In genomic region chr12:76109646-76110405, GRCm38 (mm10) we compare ENCODE assay signal across 26 mouse cellular contexts.
DNase-seq lines count a peak whose midpoint lies in the region; ATAC-seq and TF ChIP-seq lines count a peak whose summit lies in the region.
"Had no signal": no experiment of that assay in that cellular context is flagged by ENCODE, and none has a peak within 500 bp of the region (broad histone marks: within the 10 kb centered on the region; RNA-seq: fewer than 3 reads in every experiment).

No protein-coding gene starts in this region.

- no peak for TF ChIP-seq CTCF in hindbrain, postnatal 0 days (IDR thresholded peaks at IDR 0.05; ENCODE audit: low read depth)

- H3K36me3 ChIP-seq in hindbrain, postnatal 0 days (ENCODE audit: insufficient read depth, low read length), result peaks cover 36% of the 10 kb centered on the region
- H3K36me3 ChIP-seq in hindbrain, embryonic 13.5 days, result peaks cover 61% of the 10 kb centered on the region
- peaks cover 27% of the 10 kb centered on the region for H3K36me3 ChIP-seq in heart, embryonic 11.5 days (ENCODE audit: control insufficient read depth, insufficient read depth, low read length)
- H3K36me3 ChIP-seq: G1E; liver, embryonic 15.5 days had no signal

- H3K4me2 ChIP-seq in hindbrain, postnatal 0 days (ENCODE audit: low read depth, low read length), result no peak overlapping the region
- no peak overlapping the region for H3K4me2 ChIP-seq in hindbrain, embryonic 13.5 days
- no peak overlapping the region for H3K4me2 ChIP-seq in heart, embryonic 11.5 days
- H3K4me2 ChIP-seq: embryonic facial prominence, embryonic 12.5 days; forebrain, embryonic 15.5 days; limb, embryonic 12.5 days; liver, embryonic 15.5 days; lung, embryonic 14.5 days had no signal

- WGBS in hindbrain, postnatal 0 days, result 81% methylated on average over 15 of the region's 15 CpGs
- WGBS in hindbrain, embryonic 13.5 days, result 93% methylated on average over 15 of the region's 15 CpGs
- 89% methylated on average over 15 of the region's 15 CpGs for WGBS in heart, embryonic 11.5 days (ENCODE audit: insufficient replicate concordance)

- no peaks in the 10 kb centered on the region for H3K9me3 ChIP-seq in hindbrain, postnatal 0 days (ENCODE audit: low read length)
- H3K9me3 ChIP-seq in hindbrain, embryonic 13.5 days, result no peaks in the 10 kb centered on the region
- H3K9me3 ChIP-seq in heart, embryonic 11.5 days (replicated peaks; ENCODE audit: control insufficient read depth, low read length), result no peaks in the 10 kb centered on the region
- H3K9me3 ChIP-seq: embryonic facial prominence, embryonic 12.5 days; forebrain, embryonic 10.5 days; forebrain, embryonic 15.5 days; G1E; limb, embryonic 12.5 days; liver, embryonic 15.5 days had no signal

- no peaks in the 10 kb centered on the region for H3K27me3 ChIP-seq in hindbrain, postnatal 0 days (ENCODE audit: insufficient read depth, low read length)
- no peaks in the 10 kb centered on the region for H3K27me3 ChIP-seq in hindbrain, embryonic 13.5 days
- no peaks in the 10 kb centered on the region for H3K27me3 ChIP-seq in heart, embryonic 11.5 days (ENCODE audit: control insufficient read depth, insufficient read depth, low read length)
- H3K27me3 ChIP-seq: embryonic facial prominence, embryonic 12.5 days; forebrain, embryonic 15.5 days; limb, embryonic 12.5 days; liver, embryonic 15.5 days had no signal

- no peaks in the 10 kb centered on the region for H3K4me1 ChIP-seq in hindbrain, postnatal 0 days (ENCODE audit: insufficient read depth, low read length)
- no peaks in the 10 kb centered on the region for H3K4me1 ChIP-seq in hindbrain, embryonic 13.5 days (replicated peaks)
- no peaks in the 10 kb centered on the region for H3K4me1 ChIP-seq in heart, embryonic 11.5 days (ENCODE audit: control insufficient read depth, insufficient read depth, low read length)
- H3K4me1 ChIP-seq: embryonic facial prominence, embryonic 12.5 days; forebrain, embryonic 10.5 days; forebrain, embryonic 15.5 days; limb, embryonic 12.5 days; liver, embryonic 15.5 days had no signal

- no peak overlapping the region for H3K9ac ChIP-seq in hindbrain, postnatal 0 days (replicated peaks; ENCODE audit: low read length)
- no peak overlapping the region for H3K9ac ChIP-seq in hindbrain, embryonic 13.5 days
- no peak overlapping the region for H3K9ac ChIP-seq in heart, embryonic 11.5 days (ENCODE audit: low read depth, low read length)
- H3K9ac ChIP-seq: embryonic facial prominence, embryonic 12.5 days; forebrain, embryonic 15.5 days; limb, embryonic 12.5 days; liver, embryonic 15.5 days; lung, embryonic 14.5 days had no signal

- H3K4me3 ChIP-seq in hindbrain, postnatal 0 days (ENCODE audit: low read length), result no peak overlapping the region
- no peak overlapping the region for H3K4me3 ChIP-seq in hindbrain, embryonic 13.5 days
- H3K4me3 ChIP-seq in heart, embryonic 11.5 days (ENCODE audit: low read depth, low read length), result no peak overlapping the region
- H3K4me3 ChIP-seq: embryonic facial prominence, embryonic 12.5 days; forebrain, embryonic 10.5 days; forebrain, embryonic 15.5 days; gastrocnemius, adult 2 months; limb, embryonic 12.5 days; liver, embryonic 15.5 days had no signal

- no peak overlapping the region for H3K27ac ChIP-seq in hindbrain, postnatal 0 days
- H3K27ac ChIP-seq in hindbrain, embryonic 13.5 days, result no peak overlapping the region
- H3K27ac ChIP-seq in heart, embryonic 11.5 days (ENCODE audit: low read depth, low read length), result no peak overlapping the region
- H3K27ac ChIP-seq: embryonic facial prominence, embryonic 12.5 days; forebrain, embryonic 10.5 days; forebrain, embryonic 15.5 days; gastrocnemius, adult 2 months; limb, embryonic 12.5 days; liver, embryonic 15.5 days; stomach, postnatal 0 days had no signal

- ATAC-seq in hindbrain, postnatal 0 days, result peak; percentile 47
- ATAC-seq in hindbrain, embryonic 13.5 days (ENCODE audit: low FRiP score), result no peak
- ATAC-seq in heart, embryonic 11.5 days (replicated peaks; ENCODE audit: insufficient number of reproducible peaks, low FRiP score, low TSS enrichment), result no peak
- ATAC-seq: forebrain, embryonic 15.5 days; intestine, postnatal 0 days had no signal

- intact Hi-C loops in heart, postnatal 14 days (cut with DNase I), result no loop called here

- peak; percentile 61 for DNase-seq in hindbrain, postnatal 0 days (ENCODE audit: low spot score)
- DNase-seq in cerebellum, adult 11-12 months, result peak; percentile 89
- peak; percentile 90 for DNase-seq in cerebellum, adult 9-11 months
- DNase-seq in gastrocnemius, adult 8-10 months (ENCODE audit: low spot score in 2 of 2), result no peak
- DNase-seq in heart, postnatal 14 days, result no peak
- DNase-seq: adrenal gland, postnatal 14 days; gastrocnemius, adult 2 months; kidney, postnatal 14 days; layer of hippocampus, adult 9-11 months; lung, embryonic 14.5 days; lung, postnatal 14 days; midbrain, embryonic 14.5 days; right cerebral cortex, adult 18-20 months; right cerebral cortex, postnatal 4 days; thymus, adult 18-20 months; thymus, postnatal 25 days had no signal

Comparison
In these comparisons a context has a peak if more than half of its experiments do, and no peak if none do; other contexts are left out.
1. DNase-seq: peak in hindbrain, postnatal 0 days (single experiment), cerebellum, adult 11-12 months (single experiment) and cerebellum, adult 9-11 months (single experiment); none in gastrocnemius, adult 8-10 months (0 of 2) and heart, postnatal 14 days (0 of 2).